Mouse (Mus musculus) forebrain, embryonic 11.5 days (tissue): ENCODE results near the gene Pde3a. TPM values are rescaled to one million over a fixed set of nuclear protein-coding genes. Genes with fewer than 3 reads are reported as not detected.

Experiments used
- ATAC-seq: fragments of 200-750 bp; cut with Nextera tagmentation; replicated peaks from 2 replicates; pipeline ENCODE4 v1.8.0; 2017; ENCODE audit warnings: moderate TSS enrichment; ENCODE audit not compliant: low FRiP score
- DNase-seq: peaks from one replicate; pipeline ENCODE4 v3.0.0-alpha.2; 2017; ENCODE audit warnings: low spot score
- H3K27ac ChIP-seq: fragments of 300-500 bp; sonication (generic); 2 replicates; pipeline ENCODE4 v1.5.1; 2014; ENCODE audit warnings: low read depth, low read length
- H3K27me3 ChIP-seq: fragments of 300-500 bp; sonication (generic); 2 replicates; pipeline ENCODE4 v1.6.1; 2014; ENCODE audit warnings: mild to moderate bottlenecking, low read length, mixed read lengths; ENCODE audit not compliant: control insufficient read depth, insufficient read depth
- H3K36me3 ChIP-seq: fragments of 300-500 bp; sonication (generic); 2 replicates; pipeline ENCODE4 v1.6.1; 2014; ENCODE audit warnings: mild to moderate bottlenecking, low read length, moderate library complexity, mixed read lengths; ENCODE audit not compliant: control insufficient read depth, insufficient read depth
- H3K4me1 ChIP-seq: fragments of 300-500 bp; sonication (generic); replicated peaks from 2 replicates; pipeline ENCODE4 v1.6.1; 2014; ENCODE audit warnings: low read length, mixed read lengths; ENCODE audit not compliant: control insufficient read depth, insufficient read depth
- H3K4me2 ChIP-seq: fragments of 300-500 bp; sonication (generic); 2 replicates; pipeline ENCODE4 v1.6.1; 2014; ENCODE audit warnings: low read depth, mild to moderate bottlenecking, low read length, moderate library complexity, mixed read lengths; ENCODE audit not compliant: severe bottlenecking
- H3K4me3 ChIP-seq: fragments of 300-500 bp; sonication (generic); 2 replicates; pipeline ENCODE4 v1.5.1; 2014; ENCODE audit warnings: low read depth, low read length
- H3K9ac ChIP-seq: fragments of 300-500 bp; sonication (generic); 2 replicates; pipeline ENCODE4 v1.6.1; 2014; ENCODE audit warnings: low read length
- H3K9me3 ChIP-seq: fragments of 300-500 bp; sonication (generic); 2 replicates; pipeline ENCODE4 v1.6.1; 2016; ENCODE audit warnings: low read length, mixed read lengths; ENCODE audit not compliant: control insufficient read depth
- WGBS: fragments of 180-500 bp; shearing (Covaris S2); extraction: QIAGEN DNeasy Blood & Tissue Kit; methylation state at CpG from one replicate; pipeline ENCODE4 v1.1.7; 2014; 5-methylcytosine and 5-hydroxymethylcytosine counted together
- polyA plus RNA-seq: library from polyadenylated mRNA; unstranded; fragments of >200 nt; fragmentation: Nextera tagmentation; extraction: Ambion mirVana; gene quantifications from 2 replicates; pipeline ENCODE4 v1.2.1, GENCODE M21; 2014

The Pde3a gene
- polyA plus RNA-seq, 1 experiment from 2014 or later = 1.7 TPM

DNA sequence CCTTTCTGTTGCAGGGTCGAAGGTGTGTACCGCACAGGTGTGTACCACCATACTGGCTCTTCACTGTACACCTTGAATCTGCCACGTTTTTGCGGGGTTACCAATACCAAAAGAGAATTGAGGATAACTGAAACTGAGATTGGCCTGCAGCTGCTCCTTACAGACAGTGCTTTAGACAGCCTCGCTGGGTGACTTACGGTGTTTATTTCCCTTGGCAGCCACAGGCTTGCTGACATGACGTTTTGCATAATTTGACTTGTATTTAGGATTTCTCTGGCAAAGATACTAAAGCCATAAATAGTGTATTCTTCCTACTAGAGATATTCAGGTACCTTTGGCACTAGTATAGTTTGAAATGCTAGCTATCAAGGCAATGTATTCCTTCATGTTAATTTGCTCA is 155.6 kb downstream of the Pde3a start:
- H3K9ac ChIP-seq = no peak overlapping the region
- no peaks in the 10 kb centered on the region for H3K36me3 ChIP-seq
- ATAC-seq (no peak), DNase-seq (no peak)
- H3K9me3 ChIP-seq = no peaks in the 10 kb centered on the region
- no peaks in the 10 kb centered on the region for H3K4me1 ChIP-seq
- H3K4me3 ChIP-seq = no peak overlapping the region
- WGBS = 82% methylated on average over 7 of the region's 7 CpGs
- H3K27me3 ChIP-seq = no peaks in the 10 kb centered on the region
- no peak overlapping the region for H3K27ac ChIP-seq
- H3K4me2 ChIP-seq = no peak overlapping the region

DNA sequence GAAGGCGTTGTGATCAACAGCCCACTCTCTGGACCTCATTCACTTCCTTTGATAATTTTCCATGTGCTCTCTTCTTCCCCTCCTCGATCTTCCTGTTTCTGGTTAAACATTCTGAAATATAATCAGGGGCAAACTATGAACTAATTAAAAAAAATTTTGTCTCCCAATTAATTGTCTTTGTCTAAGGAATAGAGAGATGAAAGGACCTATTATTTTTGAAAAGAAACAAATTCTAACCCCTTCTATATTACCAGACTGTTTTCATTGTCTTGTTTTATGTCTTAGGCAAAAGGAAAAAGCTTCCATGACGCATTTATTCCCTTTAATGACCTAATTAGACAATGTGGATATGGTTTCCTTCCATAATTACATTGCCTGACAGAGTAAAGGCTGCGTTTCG is 156.4 kb downstream of the Pde3a start:
- Histone ChIP-seq H3K9ac (no peak overlapping the region), H3K4me2 (no peak overlapping the region), H3K9me3 (no peaks in the 10 kb centered on the region), H3K4me1 (no peaks in the 10 kb centered on the region), H3K36me3 (no peaks in the 10 kb centered on the region), H3K27me3 (no peaks in the 10 kb centered on the region), H3K27ac (no peak overlapping the region), H3K4me3 (no peak overlapping the region)
- ATAC-seq = no peak
- no peak for DNase-seq
- 60% methylated on average over 5 of the region's 5 CpGs for WGBS

GRCm38 (mm10) chr6:141408758-141409157 is 159.7 kb downstream of the Pde3a start:
- Histone ChIP-seq H3K4me2 (no peak overlapping the region), H3K4me1 (no peaks in the 10 kb centered on the region), H3K27ac (no peak overlapping the region), H3K27me3 (no peaks in the 10 kb centered on the region), H3K36me3 (no peaks in the 10 kb centered on the region), H3K9me3 (no peaks in the 10 kb centered on the region), H3K9ac (no peak overlapping the region), H3K4me3 (no peak overlapping the region)
- no peak for ATAC-seq
- DNase-seq = no peak
- 93% methylated on average over 4 of the region's 4 CpGs for WGBS

GRCm38 (mm10) chr6:141410836-141411235 is 161.8 kb downstream of the Pde3a start:
- H3K4me3 ChIP-seq = no peak overlapping the region
- ATAC-seq = no peak
- no peaks in the 10 kb centered on the region for H3K36me3 ChIP-seq
- H3K27me3 ChIP-seq = no peaks in the 10 kb centered on the region
- H3K9ac ChIP-seq = no peak overlapping the region
- no peak overlapping the region for H3K4me2 ChIP-seq
- no peaks in the 10 kb centered on the region for H3K9me3 ChIP-seq
- 83% methylated on average over 5 of the region's 5 CpGs for WGBS
- no peak overlapping the region for H3K27ac ChIP-seq
- H3K4me1 ChIP-seq = no peaks in the 10 kb centered on the region
- no peak for DNase-seq

GRCm38 (mm10) chr6:141425114-141425513 is 176.0 kb downstream of the Pde3a start:
- no peaks in the 10 kb centered on the region for H3K27me3 ChIP-seq
- 88% methylated on average over 6 of the region's 6 CpGs for WGBS

DNA sequence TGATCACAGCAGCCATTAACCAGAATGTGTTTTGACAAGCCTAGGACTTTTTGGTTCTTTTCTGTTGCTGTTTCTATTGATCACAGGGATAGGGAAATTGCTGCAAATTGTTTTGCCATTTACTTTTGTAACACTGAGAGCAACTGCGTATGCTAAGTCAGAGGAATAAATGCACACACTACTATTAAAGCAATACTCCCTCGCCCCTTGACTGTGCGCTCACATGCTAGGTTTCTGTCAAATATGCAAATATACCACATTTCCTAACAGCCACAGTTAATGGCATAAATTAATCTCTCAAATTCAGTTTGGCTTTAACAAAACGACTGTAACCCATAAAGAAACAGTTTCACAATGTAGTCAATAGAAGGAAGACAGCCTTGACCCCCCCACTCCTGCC is 179.5 kb downstream of the Pde3a start:
- Histone ChIP-seq H3K27ac (no peak overlapping the region), H3K4me1 (no peaks in the 10 kb centered on the region), H3K9ac (no peak overlapping the region), H3K36me3 (no peaks in the 10 kb centered on the region), H3K9me3 (no peaks in the 10 kb centered on the region), H3K4me2 (no peak overlapping the region), H3K27me3 (no peaks in the 10 kb centered on the region), H3K4me3 (no peak overlapping the region)
- 79% methylated on average over 4 of the region's 4 CpGs for WGBS
- no peak for DNase-seq
- no peak for ATAC-seq

More at GRCm38 (mm10) chr6:141425114-141425513, 176.0 kb downstream of the Pde3a start:
- ATAC-seq = no peak
- Histone ChIP-seq H3K36me3 (no peaks in the 10 kb centered on the region), H3K4me3 (no peak overlapping the region), H3K4me1 (no peaks in the 10 kb centered on the region), H3K27ac (no peak overlapping the region), H3K4me2 (no peak overlapping the region), H3K9me3 (no peaks in the 10 kb centered on the region), H3K9ac (no peak overlapping the region)
- DNase-seq = no peak

GRCm38 (mm10) chr6:141430134-141430533 is 181.1 kb downstream of the Pde3a start:
- Histone ChIP-seq H3K4me3 (no peak overlapping the region), H3K27me3 (no peaks in the 10 kb centered on the region), H3K9me3 (no peaks in the 10 kb centered on the region), H3K9ac (no peak overlapping the region), H3K36me3 (no peaks in the 10 kb centered on the region), H3K4me1 (0 out of 2 replicates have a peak, but pooled peaks cover 2% of the 10 kb centered on the region), H3K27ac (no peak overlapping the region), H3K4me2 (no peak overlapping the region)
- ATAC-seq = no peak
- DNase-seq = no peak
- WGBS = 92% methylated on average over 1 of the region's 1 CpGs

DNA sequence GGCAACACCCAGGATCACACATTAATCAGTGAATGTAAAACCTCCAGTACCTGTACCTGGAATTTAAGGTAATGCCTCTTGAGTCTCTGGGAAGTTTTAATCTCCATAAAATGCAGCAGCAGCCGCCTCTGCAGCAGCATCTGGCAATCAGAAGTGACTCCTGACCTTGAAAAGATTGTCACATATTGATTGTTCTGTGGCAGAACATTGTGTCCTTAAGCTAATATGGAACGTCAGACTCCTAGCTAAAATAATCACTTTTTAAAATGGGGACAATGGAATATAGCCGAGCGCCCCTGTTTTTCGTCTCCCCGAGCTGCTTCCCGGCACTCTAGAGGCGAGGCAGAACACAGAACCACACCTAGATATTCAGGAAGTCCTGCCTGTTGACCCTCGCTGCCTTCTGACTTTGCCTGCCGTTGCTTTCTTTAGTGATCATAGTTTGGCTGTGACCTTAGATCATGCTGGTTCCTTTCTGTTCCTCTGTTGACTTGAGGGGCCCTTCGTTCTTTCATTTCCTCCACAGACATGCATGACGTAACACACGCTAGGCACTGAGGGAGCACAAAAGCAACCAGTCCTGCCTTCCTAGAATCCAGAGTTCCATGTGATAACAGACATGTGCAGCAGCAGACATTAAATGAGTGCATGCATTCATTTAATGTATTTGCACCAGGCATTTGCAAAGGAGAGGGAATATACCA is 183.4 kb downstream of the Pde3a start:
- ATAC-seq (no peak), DNase-seq (no peak)
- no peak overlapping the region for H3K9ac ChIP-seq
- H3K27ac ChIP-seq = no peak overlapping the region
- 0 out of 2 replicates have a peak, but pooled peaks cover 2% of the 10 kb centered on the region for H3K4me1 ChIP-seq
- no peaks in the 10 kb centered on the region for H3K27me3 ChIP-seq
- 94% methylated on average over 13 of the region's 13 CpGs for WGBS
- no peak overlapping the region for H3K4me2 ChIP-seq
- H3K4me3 ChIP-seq = no peak overlapping the region
- H3K9me3 ChIP-seq = no peaks in the 10 kb centered on the region
- H3K36me3 ChIP-seq = no peaks in the 10 kb centered on the region
